Comparison of ENCODE assay signal across 29 mouse cellular contexts in the genomic region with DNA sequence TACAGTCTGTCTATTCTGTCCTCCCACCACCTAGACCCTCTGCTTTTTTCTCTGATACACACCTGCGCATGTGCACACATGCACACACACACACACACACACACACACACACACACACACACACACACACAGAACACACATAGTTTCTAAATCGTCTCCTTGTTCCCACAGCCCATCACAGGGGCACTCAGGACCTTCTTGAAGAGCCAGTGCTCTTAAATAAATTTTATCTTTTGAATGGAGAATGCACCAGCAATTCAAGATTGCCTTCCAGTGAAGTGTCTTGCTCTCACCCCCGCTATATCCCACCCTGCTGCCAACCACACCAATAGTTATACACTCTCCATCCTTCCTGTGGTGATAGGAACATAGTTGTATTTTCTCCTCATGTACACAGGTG.
"Had no signal": no experiment of that assay in that cellular context is flagged by ENCODE, and none has a peak within 500 bp of the region (broad histone marks: within the 10 kb centered on the region; RNA-seq: fewer than 3 reads in every experiment).

No protein-coding gene starts in this region.

- H3K9me3 ChIP-seq: limb, embryonic 10.5 days; limb, embryonic 12.5 days; limb, embryonic 13.5 days; limb, embryonic 15.5 days; liver, embryonic 12.5 days; liver, embryonic 13.5 days; liver, embryonic 15.5 days; lung, embryonic 15.5 days; megakaryocyte, embryonic 14.5 days; midbrain, embryonic 10.5 days; midbrain, embryonic 12.5 days; midbrain, embryonic 13.5 days; midbrain, embryonic 15.5 days; neural tube, embryonic 12.5 days had no signal

- H3K9ac ChIP-seq: limb, embryonic 12.5 days; limb, embryonic 13.5 days; limb, embryonic 15.5 days; liver, embryonic 12.5 days; liver, embryonic 13.5 days; liver, embryonic 14.5 days; liver, embryonic 15.5 days; liver, postnatal 0 days; lung, embryonic 14.5 days; lung, embryonic 15.5 days; midbrain, embryonic 12.5 days; midbrain, embryonic 13.5 days; midbrain, embryonic 15.5 days; neural tube, embryonic 12.5 days had no signal

- ATAC-seq: liver, postnatal 0 days; lung, postnatal 0 days; midbrain, embryonic 13.5 days; midbrain, embryonic 15.5 days had no signal

- H3K4me1 ChIP-seq: liver, embryonic 15.5 days; lung, embryonic 15.5 days had no signal

- H3K36me3 ChIP-seq: limb, embryonic 10.5 days; limb, embryonic 12.5 days; limb, embryonic 13.5 days; limb, embryonic 15.5 days; liver, embryonic 12.5 days; liver, embryonic 13.5 days; liver, embryonic 15.5 days; lung, embryonic 15.5 days; midbrain, embryonic 10.5 days; midbrain, embryonic 12.5 days; midbrain, embryonic 13.5 days; midbrain, embryonic 15.5 days; neural tube, embryonic 12.5 days had no signal

- H3K27ac ChIP-seq: limb, embryonic 12.5 days; limb, embryonic 13.5 days; limb, embryonic 15.5 days; liver, embryonic 12.5 days; liver, embryonic 13.5 days; liver, embryonic 14.5 days; liver, embryonic 15.5 days; lung, embryonic 15.5 days; macrophage; midbrain, embryonic 10.5 days; midbrain, embryonic 12.5 days; midbrain, embryonic 13.5 days; midbrain, embryonic 15.5 days; neural tube, embryonic 12.5 days had no signal

- H3K4me3 ChIP-seq: limb, embryonic 10.5 days; limb, embryonic 12.5 days; limb, embryonic 13.5 days; limb, embryonic 15.5 days; liver, embryonic 12.5 days; liver, embryonic 13.5 days; liver, embryonic 15.5 days; lung, embryonic 15.5 days; megakaryocyte, embryonic 14.5 days; midbrain, embryonic 10.5 days; midbrain, embryonic 12.5 days; midbrain, embryonic 13.5 days; midbrain, embryonic 15.5 days; myocyte; neural tube, embryonic 12.5 days had no signal

- H3K27me3 ChIP-seq: limb, embryonic 15.5 days; liver, embryonic 12.5 days; liver, embryonic 13.5 days; liver, embryonic 15.5 days; lung, embryonic 15.5 days; megakaryocyte, embryonic 14.5 days; midbrain, embryonic 13.5 days; midbrain, embryonic 15.5 days; neural tube, embryonic 12.5 days had no signal

- H3K4me2 ChIP-seq: limb, embryonic 12.5 days; limb, embryonic 13.5 days; limb, embryonic 15.5 days; liver, embryonic 11.5 days; liver, embryonic 12.5 days; liver, embryonic 13.5 days; liver, embryonic 15.5 days; lung, embryonic 14.5 days; lung, embryonic 15.5 days; midbrain, embryonic 12.5 days; midbrain, embryonic 13.5 days; midbrain, embryonic 15.5 days; neural tube, embryonic 12.5 days had no signal

- DNase-seq: left cerebral cortex, postnatal 4 days; liver, embryonic 13.5 days; liver, postnatal 0 days; lung, adult 18-20 months; lung, adult 2 months; lung, embryonic 14.5 days; lung, postnatal 10 days; lung, postnatal 14 days; lung, postnatal 36 days; lung, postnatal 4 days; midbrain, embryonic 14.5 days had no signal
